Mouse (Mus musculus): ENCODE results near the gene 6820408C15Rik.

DNA sequence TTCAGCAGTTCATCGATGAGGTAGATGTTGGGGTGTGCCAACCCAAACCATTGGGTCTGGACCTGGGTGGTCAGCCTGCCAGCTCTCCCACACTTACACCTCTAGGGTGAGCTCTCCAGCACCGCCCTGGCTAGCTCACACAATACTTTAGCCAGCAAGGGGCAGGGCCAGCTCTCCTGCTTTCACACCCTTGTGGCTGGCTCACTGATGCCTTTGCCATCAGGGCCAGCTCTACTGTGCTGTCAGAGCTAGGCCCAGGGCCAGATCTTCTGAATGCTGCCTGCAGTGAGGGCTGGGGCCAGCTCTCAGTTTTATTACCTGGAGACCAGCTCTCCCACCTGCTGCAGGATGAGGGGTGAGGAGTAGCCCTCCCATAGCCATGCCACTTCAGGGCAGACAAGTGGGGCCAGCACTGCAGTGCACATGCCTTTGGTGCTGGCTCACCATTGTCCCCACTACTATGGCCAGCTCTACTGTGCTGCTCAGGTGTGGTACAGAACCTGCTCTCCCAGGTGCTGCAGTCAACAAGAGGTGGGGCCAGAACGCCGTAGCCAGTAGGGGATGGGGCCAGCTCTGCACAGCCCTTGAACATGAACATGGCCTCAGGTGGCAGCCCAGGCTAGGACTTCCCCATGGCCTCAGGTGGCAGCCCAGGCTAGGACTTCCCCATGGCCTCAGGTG is 36.9 kb downstream of the 6820408C15Rik start:
- TF ChIP-seq POLR2A (IDR thresholded peaks at IDR 0.05; ENCODE audit: control insufficient read depth, extremely low read depth, insufficient read depth, low read length, poor library complexity) (no peak), CTCF (IDR thresholded peaks at IDR 0.05; ENCODE audit: borderline replicate concordance, control insufficient read depth, extremely low read depth, insufficient read depth, low read length, poor library complexity) (no peak)

Data from thymus, adult 2 months (tissue).